13 mouse cellular contexts compared by ENCODE assay signal in the genomic region with DNA sequence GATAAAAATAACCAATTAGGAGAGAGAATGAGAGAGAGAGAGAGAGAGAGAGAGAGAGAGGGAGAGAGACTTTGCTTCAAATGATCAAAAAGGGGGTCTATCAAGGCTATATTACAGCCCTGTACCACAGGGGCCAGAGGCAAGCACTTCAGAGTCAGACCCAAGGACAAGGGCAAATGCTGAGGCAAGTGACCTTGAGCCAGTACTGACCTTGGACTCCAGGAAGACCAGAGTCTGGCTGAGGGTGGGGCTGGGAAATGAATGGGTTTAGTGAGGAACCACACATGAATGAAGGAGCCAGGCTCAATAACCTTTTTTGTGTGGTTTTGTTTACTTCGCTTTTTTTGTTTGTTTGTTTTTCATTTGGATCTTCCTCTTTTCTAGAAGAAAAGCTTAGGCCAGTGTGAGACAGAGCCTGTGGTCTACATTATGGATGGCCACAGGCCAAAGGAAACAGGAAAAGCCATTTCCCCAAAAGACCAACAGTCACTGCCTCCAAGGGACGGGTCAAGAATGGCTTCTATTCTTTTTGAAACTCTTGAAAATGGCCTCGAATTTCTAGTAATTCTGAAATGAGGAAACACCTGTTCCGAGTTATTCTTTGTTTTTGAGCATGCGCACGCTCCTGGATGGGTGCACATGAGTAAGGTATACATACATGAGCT. TPM values are rescaled to one million over a fixed set of nuclear protein-coding genes. Genes with fewer than 3 reads are reported as not detected.
A peak's percentile ranks its signal among the peaks of the same experiment; 100 is the strongest.
DNase-seq lines count a peak whose midpoint lies in the region; ATAC-seq and TF ChIP-seq lines count a peak whose summit lies in the region.
"Had no signal": no experiment of that assay in that cellular context is flagged by ENCODE, and none has a peak within 500 bp of the region (broad histone marks: within the 10 kb centered on the region; RNA-seq: fewer than 3 reads in every experiment).

No protein-coding gene starts in this region.

- H3K4me3 ChIP-seq in lung, postnatal 0 days (ENCODE audit: low read depth, low read length): no peak overlapping the region
- H3K4me3 ChIP-seq in heart, embryonic 14.5 days (ENCODE audit: control insufficient read depth in 1 of 2, insufficient read depth in 1 of 2, low read depth in 1 of 2, low read length in 2 of 2): no peak overlapping the region
- H3K4me3 ChIP-seq in cerebellum, adult 2 months (replicated peaks; ENCODE audit: insufficient read depth, low read depth, low read length): no peak overlapping the region
- H3K4me3 ChIP-seq: embryonic facial prominence, embryonic 15.5 days had no signal

- TF ChIP-seq POLR2A in cerebellum, adult 2 months (IDR thresholded peaks at IDR 0.05; ENCODE audit: borderline replicate concordance, insufficient read depth, low read length): no peak

- H3K4me1 ChIP-seq in lung, postnatal 0 days (ENCODE audit: insufficient read depth, low read depth, low read length): no peaks in the 10 kb centered on the region
- H3K4me1 ChIP-seq in heart, embryonic 14.5 days (ENCODE audit: control insufficient read depth in 2 of 2, insufficient read depth in 2 of 2, low read length in 2 of 2): peaks cover 5 to 10% of the 10 kb centered on the region in 2 experiments
- H3K4me1 ChIP-seq in cerebellum, adult 2 months (ENCODE audit: control insufficient read depth, insufficient read depth, low read length): no peaks in the 10 kb centered on the region
- H3K4me1 ChIP-seq: embryonic facial prominence, embryonic 15.5 days had no signal

- H3K27me3 ChIP-seq in lung, postnatal 0 days (replicated peaks; ENCODE audit: insufficient read depth, low read length): no peaks in the 10 kb centered on the region
- no peaks in the 10 kb centered on the region for H3K27me3 ChIP-seq in heart, embryonic 14.5 days (ENCODE audit: control insufficient read depth, insufficient read depth, low read length)
- no peaks in the 10 kb centered on the region for H3K27me3 ChIP-seq in cerebellum, adult 2 months (ENCODE audit: control insufficient read depth, insufficient read depth, low read length)
- H3K27me3 ChIP-seq: embryonic facial prominence, embryonic 15.5 days had no signal

- DNase-seq in lung, postnatal 0 days (ENCODE audit: low spot score): peak; percentile 47
- no peak for DNase-seq in lung, postnatal 4 days
- DNase-seq in adrenal gland, postnatal 36 days: peak; percentile 38 to 62
- peak; percentile 35 to 43 for DNase-seq in kidney, postnatal 36 days
- DNase-seq in left cerebral cortex, postnatal 4 days: no peak
- DNase-seq in cerebellum, adult 2 months: no peak
- DNase-seq: cerebellum, postnatal 10 days had no signal

- TF ChIP-seq EP300 in lung, postnatal 0 days (IDR thresholded peaks at IDR 0.05): no peak

- no peak overlapping the region for H3K9ac ChIP-seq in lung, postnatal 0 days (replicated peaks; ENCODE audit: low read depth)
- peak overlapping the region; percentile 12; the same call in 1 of the 2 replicates for H3K9ac ChIP-seq in heart, embryonic 14.5 days (ENCODE audit: low read length)
- H3K9ac ChIP-seq: embryonic facial prominence, embryonic 15.5 days; liver, embryonic 14.5 days had no signal

- 50% methylated on average over 6 of the region's 6 CpGs for WGBS in lung, postnatal 0 days
- 68% methylated on average over 6 of the region's 6 CpGs for WGBS in heart, embryonic 14.5 days
- 75% methylated on average over 6 of the region's 6 CpGs for WGBS in cerebellum, adult 2 months

- H3K27ac ChIP-seq in lung, postnatal 0 days (ENCODE audit: low read length): no peak overlapping the region
- peak overlapping the region; percentile 41 to 67 for H3K27ac ChIP-seq in heart, embryonic 14.5 days (replicated peaks in 1 of 2; ENCODE audit: control insufficient read depth in 1 of 2, insufficient read depth in 1 of 2, low read depth in 2 of 2, low read length in 2 of 2)
- H3K27ac ChIP-seq in cerebellum, adult 2 months (ENCODE audit: insufficient read depth, low read length): no peak overlapping the region
- H3K27ac ChIP-seq: embryonic facial prominence, embryonic 15.5 days; liver, embryonic 14.5 days had no signal

- TF ChIP-seq CTCF in lung, postnatal 0 days (IDR thresholded peaks at IDR 0.05): no peak
- no peak for TF ChIP-seq CTCF in cerebellum, adult 2 months (IDR thresholded peaks at IDR 0.05; ENCODE audit: borderline replicate concordance, insufficient read depth, low read depth, low read length)

- 0 out of 2 replicates have a peak, but pooled peaks have one; percentile 43 for ATAC-seq in lung, postnatal 0 days
- ATAC-seq in heart, embryonic 14.5 days (ENCODE audit: insufficient number of reproducible peaks, insufficient read depth, low FRiP score, low read depth): peak; percentile 65; the same call in 1 of the 2 replicates

- intact Hi-C loops in left cerebral cortex, postnatal 4 days (cut with DNase I): no loop called here

- no peaks in the 10 kb centered on the region for H3K9me3 ChIP-seq in lung, postnatal 0 days (ENCODE audit: low read length)
- H3K9me3 ChIP-seq in heart, embryonic 14.5 days (ENCODE audit: control insufficient read depth, low read length): no peaks in the 10 kb centered on the region
- H3K9me3 ChIP-seq: embryonic facial prominence, embryonic 15.5 days had no signal

- no peaks in the 10 kb centered on the region; the same call in 1 of the 2 replicates for H3K36me3 ChIP-seq in lung, postnatal 0 days (ENCODE audit: insufficient read depth, low read length)
- H3K36me3 ChIP-seq in heart, embryonic 14.5 days (ENCODE audit: control insufficient read depth, insufficient read depth, low read length): peaks cover 89% of the 10 kb centered on the region

- H3K4me2 ChIP-seq in lung, postnatal 0 days (replicated peaks; ENCODE audit: low read depth, low read length): no peak overlapping the region
- no peak overlapping the region for H3K4me2 ChIP-seq in heart, embryonic 14.5 days (ENCODE audit: low read length)
- H3K4me2 ChIP-seq: embryonic facial prominence, embryonic 15.5 days had no signal

RNA-seq across cellular contexts. Expression of gene Tacr2, which starts 35.4 kb away (rescaled TPM):
- polyA plus RNA-seq in lung, postnatal 0 days (2015; fragmentation: Nextera tagmentation; extraction: Ambion mirVana): 0.32 and 0.40 TPM in 2 replicates
- 10 to 100 TPM; 21.9 to 46.0 TPM for total RNA-seq in adrenal gland, postnatal 36 days (2021)
- not detected in 2 replicates for polyA plus RNA-seq in heart, embryonic 14.5 days (2014; fragmentation: Nextera tagmentation; extraction: Ambion mirVana)
- total RNA-seq in left cerebral cortex, postnatal 4 days (2021): not detected
- 0.07 TPM in 1 of 2 replicates, not detected in the other for polyA plus RNA-seq in cerebellum, adult 2 months (2012; rRNA removed)
- total RNA-seq: heart, postnatal 14 days; midbrain, postnatal 0 days; neutrophil, adult 5-6 weeks had no signal
- polyA plus RNA-seq: embryonic facial prominence, embryonic 15.5 days; liver, embryonic 14.5 days had no signal

RNA-seq across cellular contexts. Expression of gene Tspan15, which starts 56.5 kb away (rescaled TPM):
- polyA plus RNA-seq in lung, postnatal 0 days (2015; fragmentation: Nextera tagmentation; extraction: Ambion mirVana): 106 and 119 TPM in 2 replicates
- 10 to 100 TPM; 21.1 to 22.7 TPM for total RNA-seq in adrenal gland, postnatal 36 days (2021)
- polyA plus RNA-seq in heart, embryonic 14.5 days (2014; fragmentation: Nextera tagmentation; extraction: Ambion mirVana): 4.8 and 5.1 TPM in 2 replicates
- total RNA-seq in left cerebral cortex, postnatal 4 days (2021): 1 to 10 TPM; 5.1 to 6.0 TPM
- polyA plus RNA-seq in cerebellum, adult 2 months (2012; rRNA removed): 51.2 and 55.0 TPM in 2 replicates

Comparison
In these comparisons a context has a peak if more than half of its experiments do, and no peak if none do; other contexts are left out.
1. DNase-seq: peak in lung, postnatal 0 days (single experiment), adrenal gland, postnatal 36 days (2 of 2) and kidney, postnatal 36 days (2 of 2); none in lung, postnatal 4 days (0 of 2), left cerebral cortex, postnatal 4 days (single experiment) and cerebellum, adult 2 months (0 of 2).
2. H3K27ac ChIP-seq: peak in heart, embryonic 14.5 days (2 of 2); none in lung, postnatal 0 days (single experiment) and cerebellum, adult 2 months (single experiment).